Mouse (Mus musculus) adrenal gland, postnatal 4 days (tissue): ENCODE data around the gene Brms1. TPM values are rescaled to one million over a fixed set of nuclear protein-coding genes. Genes with fewer than 3 reads are reported as not detected.

Experiments
- DNase-seq, 2 experiments: peaks; one replicate each; pipeline ENCODE4 v3.0.0; 2021 to 2022; ENCODE audit warnings: low spot score in 2 of 2, mixed read lengths in 2 of 2
- total RNA-seq, 2 experiments: library from RNA; stranded (reverse); gene quantifications; 2 replicates each; pipeline ENCODE4 v1.2.3; 2021

The Brms1 gene
- total RNA-seq, 2 experiments from 2014 or later = 29.6 to 35.1 TPM

DNA sequence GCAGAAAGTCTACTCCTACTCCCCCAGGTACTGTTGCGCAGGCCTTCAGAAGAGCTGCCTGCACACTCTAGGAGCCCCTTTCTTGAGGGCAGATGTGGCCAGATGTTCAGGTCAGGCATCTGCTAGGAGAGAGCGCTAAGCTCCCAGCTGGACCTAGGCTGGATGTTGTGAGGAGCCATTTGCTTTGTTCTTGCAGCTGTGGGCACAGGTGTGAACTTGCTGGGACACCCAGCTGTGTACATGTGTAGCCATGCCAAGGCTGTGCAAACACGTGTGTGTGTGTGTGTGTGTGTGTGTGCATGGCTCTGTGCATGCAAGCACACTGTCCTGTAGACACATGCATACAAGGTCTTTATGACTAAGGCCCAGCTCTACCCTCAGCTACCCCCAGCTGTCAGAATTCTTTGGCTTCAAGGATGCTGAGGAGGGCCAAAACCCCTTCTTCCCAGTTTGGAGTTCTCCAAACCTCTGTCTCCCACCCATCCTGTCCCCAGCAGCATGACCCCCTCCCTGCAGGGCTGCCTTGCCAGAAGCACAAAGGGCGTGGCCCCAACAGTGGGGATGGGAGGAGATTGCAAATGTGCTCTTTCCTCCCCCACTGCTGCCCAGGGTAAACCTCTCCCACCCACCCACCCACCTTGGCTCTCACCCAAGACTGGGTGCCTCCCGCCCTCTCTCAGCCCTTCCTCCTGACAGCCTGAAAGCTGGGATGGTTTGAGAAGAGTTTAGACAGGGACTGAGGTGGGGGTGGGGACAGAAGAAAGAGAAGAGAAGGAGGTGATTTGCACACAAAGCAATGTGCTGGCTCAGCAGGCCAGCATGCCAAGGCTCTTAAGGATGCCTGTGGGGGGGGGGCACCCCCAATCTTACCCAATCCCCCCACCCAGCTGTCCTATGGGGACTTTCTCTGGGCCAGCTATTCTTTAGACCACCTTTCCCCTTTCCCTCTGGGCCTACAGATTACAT, 19.5 kb downstream of the Brms1 start:
- DNase-seq = no peak

DNA sequence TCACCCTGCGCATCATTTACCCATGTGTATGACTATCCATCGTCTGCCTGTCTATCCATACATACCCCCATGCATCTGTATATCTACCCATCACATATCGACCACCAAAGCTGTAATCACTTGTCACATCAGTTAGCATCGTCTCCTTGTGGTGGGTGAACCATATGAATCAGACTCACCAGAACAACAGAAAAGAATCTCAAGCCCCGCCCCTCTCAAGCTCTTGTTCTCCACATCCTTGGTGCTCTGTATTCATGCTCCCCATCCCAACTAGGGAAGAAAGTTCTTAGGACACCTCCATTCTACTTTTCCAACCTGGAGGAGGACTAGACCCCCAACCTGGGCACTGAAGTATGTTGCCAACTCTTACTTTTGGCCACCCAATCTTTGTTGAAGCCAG, 20.9 kb downstream of the Brms1 start:
- DNase-seq = no peak

- DNase-seq = no peak
Observed at GRCm38 (mm10) chr19:5062446-5062845, 21.3 kb downstream of the Brms1 start.

DNA sequence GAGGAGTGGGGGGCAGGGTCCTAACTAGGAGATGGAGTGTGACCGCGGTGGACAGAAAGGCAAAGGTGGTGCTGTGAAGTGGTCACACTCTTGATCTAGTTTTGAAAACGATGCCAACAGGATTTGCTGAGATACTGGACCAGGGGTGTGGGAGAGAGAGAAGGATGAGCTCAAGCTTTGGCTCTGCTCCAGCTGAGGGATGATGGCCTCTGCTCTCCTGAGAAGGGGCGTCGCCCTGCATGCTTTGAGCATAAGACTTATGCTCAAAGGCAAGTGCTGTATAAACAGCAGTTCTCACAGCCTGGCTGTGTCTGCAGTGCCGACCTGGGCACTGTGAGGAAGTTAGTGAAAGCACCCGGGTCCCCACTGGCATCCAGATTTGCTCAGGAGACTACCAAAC, 23.9 kb downstream of the Brms1 start:
- DNase-seq = no peak

DNA sequence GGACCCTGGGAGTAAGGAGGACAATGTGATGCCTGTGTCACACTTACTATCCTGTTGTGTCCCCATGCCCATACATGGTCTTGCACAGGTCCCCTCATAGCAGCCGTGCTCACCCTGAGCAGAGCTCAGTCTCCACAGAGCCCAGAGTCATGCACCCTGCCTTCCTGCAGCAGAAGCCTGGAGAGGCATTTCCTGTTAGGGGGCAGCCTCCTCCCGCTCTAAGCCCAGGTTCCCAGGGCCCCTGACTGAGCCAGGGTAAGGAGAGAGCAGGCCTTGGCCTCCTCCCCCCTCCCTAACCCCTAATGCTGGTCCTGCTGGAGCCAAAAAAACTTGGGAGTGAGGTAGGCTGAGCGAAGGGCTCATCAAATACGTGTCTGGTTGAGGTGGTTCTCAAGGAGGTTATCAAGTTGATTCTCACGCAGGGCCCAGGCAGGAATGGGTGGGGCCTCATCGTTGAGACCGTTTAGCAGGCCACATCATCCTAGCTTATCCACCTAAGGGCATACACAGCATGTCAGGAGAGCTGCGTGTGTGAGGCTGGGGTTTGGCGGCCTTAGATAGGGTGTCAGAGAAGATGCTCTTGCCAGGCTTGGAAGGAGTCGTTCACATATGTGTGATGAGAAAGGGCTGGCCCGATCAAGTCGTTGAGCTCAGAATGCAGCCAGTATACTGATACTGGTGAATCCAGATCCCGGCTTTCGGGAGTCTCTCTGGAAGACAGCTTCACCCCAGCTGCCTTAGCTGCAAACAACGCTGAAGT, 26.1 kb downstream of the Brms1 start:
- no peak for DNase-seq

DNA sequence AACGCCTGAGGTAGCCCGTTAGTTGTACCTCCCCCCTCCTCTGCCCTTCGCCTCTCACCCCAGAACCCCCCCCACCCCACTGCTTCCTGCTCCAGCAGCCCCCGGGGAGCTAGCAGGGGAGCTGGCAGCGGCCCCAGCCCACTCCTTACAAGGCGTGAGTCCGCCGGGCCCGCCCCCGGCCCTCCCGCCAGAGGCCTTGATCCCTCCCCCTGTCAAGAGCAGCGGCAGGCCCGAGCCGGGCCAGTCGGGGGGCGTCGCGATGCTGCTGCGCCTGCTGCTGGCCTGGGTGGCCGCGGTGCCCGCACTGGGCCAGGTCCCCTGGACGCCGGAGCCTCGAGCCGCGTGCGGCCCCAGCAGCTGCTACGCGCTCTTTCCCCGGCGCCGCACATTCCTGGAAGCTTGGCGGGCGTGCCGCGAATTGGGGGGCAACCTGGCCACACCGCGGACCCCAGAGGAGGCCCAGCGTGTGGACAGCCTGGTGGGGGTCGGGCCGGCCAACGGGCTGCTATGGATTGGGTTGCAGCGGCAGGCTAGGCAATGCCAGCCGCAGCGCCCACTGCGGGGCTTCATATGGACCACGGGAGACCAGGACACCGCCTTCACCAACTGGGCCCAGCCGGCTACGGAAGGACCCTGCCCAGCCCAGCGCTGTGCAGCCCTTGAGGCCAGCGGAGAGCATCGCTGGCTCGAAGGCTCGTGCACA, 26.9 kb downstream of the Brms1 start, which contains the start of gene Cd248:
Cd248 (plus strand) TSS at position 212 of the 703 bp plus-strand sequence.
- no peak for DNase-seq

DNA sequence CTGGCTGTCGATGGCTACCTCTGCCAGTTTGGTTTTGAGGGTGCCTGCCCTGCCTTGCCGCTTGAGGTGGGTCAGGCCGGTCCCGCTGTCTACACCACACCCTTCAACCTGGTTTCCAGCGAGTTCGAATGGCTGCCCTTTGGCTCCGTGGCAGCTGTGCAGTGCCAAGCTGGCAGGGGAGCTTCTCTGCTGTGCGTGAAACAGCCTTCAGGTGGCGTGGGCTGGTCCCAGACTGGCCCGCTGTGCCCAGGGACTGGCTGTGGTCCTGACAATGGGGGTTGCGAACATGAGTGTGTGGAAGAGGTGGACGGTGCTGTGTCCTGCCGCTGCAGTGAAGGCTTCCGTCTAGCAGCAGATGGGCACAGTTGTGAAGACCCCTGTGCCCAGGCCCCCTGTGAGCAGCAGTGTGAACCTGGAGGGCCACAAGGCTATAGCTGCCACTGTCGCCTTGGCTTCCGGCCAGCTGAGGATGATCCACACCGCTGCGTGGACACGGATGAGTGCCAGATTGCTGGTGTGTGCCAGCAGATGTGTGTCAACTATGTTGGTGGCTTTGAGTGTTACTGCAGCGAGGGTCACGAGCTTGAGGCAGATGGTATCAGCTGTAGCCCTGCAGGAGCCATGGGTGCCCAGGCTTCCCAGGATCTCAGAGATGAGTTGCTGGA, 27.5 kb downstream of the Brms1 start:
- no peak for DNase-seq

DNA sequence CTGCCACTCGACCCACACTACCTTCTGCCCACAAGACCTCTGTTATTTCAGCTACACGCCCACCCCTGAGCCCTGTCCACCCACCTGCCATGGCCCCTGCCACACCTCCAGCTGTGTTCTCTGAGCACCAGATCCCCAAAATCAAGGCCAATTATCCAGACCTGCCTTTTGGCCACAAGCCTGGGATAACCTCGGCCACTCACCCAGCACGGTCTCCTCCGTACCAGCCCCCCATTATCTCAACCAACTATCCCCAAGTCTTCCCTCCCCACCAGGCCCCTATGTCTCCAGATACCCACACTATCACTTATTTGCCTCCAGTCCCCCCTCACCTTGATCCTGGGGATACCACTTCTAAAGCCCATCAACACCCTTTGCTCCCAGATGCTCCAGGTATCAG, 28.3 kb downstream of the Brms1 start:
- DNase-seq = no peak

- DNase-seq = no peak
Observed at GRCm38 (mm10) chr19:5069978-5070377, 28.8 kb downstream of the Brms1 start.

DNA sequence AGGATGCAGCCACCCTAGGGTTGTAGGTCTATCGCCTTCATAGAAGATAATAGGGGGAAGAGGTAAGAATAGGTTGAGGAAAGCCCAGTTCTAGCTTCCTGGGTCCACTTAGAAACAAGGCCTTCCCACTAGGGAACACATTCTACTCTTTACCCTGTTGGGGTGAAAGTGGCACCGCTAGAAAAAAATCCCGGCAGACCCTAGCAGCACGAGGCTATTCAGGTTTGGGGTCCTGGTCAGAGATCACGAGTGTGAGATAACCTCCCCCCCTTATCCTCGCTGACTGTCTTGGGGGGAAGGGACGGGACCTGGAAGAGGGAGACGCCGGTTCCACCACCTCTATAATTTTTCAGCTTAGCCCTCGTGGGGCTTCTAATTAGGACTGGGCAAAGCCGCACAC, 29.9 kb downstream of the Brms1 start:
- no peak for DNase-seq

DNA sequence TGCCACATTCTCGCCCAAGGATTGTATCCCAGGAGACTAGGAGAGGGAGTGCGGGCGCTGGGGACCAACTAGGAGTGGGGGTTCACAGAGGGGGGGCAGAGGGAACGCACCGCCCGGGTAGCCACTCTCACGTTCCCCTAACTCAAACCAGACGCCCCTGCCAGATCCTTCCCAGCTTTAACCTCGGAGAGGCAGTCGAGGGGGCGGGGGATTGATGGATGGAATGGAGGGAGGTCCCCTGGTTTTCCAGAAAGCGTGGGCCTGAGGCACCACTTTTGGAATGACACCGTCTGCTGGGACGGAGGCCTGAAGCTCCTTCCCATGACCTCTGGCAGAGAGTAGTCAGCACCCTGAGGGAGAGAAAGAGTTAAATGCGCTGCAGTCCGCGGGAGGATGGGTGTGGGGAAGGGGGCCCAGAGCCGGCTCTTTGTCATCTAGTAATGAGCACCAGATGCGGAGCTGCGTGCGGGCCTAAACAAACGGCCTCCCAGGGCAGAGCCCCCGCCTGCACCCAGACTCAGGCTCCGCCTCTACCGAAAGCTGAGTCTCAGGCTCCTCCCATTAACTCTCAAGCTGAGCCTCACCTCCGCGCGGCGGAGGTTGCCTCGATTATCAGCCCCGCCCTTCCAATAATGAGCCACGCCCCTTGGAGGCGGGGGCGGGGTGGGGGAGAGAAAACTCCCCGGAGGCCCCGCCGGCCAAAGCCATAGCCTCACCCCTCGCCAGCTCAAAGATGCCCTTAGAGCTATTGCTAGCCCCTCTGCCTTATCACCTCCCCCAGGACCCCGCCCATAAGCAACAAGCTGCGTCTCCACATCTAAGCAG, 30.6 kb downstream of the Brms1 start:
- peak in 1 of 2 experiments; percentile 54 for DNase-seq

DNA sequence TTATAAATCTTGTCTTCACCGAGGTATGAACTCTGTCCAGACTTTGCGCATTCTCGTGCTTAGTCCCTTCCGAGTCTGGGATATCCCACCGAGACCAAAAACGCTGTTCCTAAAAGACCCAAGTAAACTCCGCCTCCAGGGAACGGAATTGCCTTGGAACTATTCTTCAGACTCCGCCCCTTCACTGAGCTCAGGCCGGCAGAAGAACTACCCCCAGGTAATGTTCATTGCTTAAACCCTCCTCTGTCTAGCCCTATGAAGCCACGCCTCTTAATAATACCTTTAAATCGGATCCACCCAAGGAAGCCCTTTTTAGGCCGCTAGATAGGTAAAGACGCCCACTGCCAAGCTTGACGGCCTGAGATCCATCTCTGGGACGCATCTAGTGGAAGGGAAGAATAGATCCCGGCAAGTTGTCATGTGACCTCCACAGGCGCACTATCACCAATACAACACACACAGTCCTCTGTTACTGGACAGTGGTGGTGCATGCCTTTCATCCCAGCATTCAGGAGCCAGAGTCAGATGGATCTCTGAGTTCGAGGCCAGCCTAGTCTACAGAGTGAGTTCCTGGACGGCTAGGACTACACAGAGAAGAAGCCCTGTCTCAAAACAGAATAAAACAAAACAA, 31.4 kb downstream of the Brms1 start:
- DNase-seq = no peak

DNA sequence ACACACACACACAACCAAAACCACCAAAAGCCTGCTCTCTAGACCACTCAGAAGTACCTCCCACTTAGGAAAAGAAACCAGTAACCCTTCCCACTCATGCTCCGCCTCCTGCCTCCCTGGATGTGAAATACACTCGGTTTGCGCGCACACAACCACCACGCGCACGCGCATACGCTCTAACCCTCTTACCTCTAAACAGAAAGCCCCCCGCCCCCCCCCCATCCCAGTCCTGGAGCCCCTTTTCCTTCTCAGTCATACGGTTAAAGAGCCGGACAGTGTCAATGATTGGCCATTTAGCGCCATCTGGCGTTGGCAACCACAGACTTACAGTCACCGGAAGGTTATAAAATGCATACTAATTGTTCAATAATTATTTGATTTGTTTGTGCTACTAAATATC, 31.9 kb downstream of the Brms1 start:
- no peak for DNase-seq

- DNase-seq = no peak
Observed at GRCm38 (mm10) chr19:5073518-5073917, 32.4 kb downstream of the Brms1 start.

GRCm38 (mm10) chr19:5079279-5079678, 38.1 kb downstream of the Brms1 start:
- no peak for DNase-seq

GRCm38 (mm10) chr19:5082005-5082404, 40.9 kb downstream of the Brms1 start:
- DNase-seq = no peak

GRCm38 (mm10) chr19:5082596-5082995, 41.4 kb downstream of the Brms1 start:
- no peak for DNase-seq

- no peak for DNase-seq
Observed at GRCm38 (mm10) chr19:5083961-5084833, 43.0 kb downstream of the Brms1 start.

DNA sequence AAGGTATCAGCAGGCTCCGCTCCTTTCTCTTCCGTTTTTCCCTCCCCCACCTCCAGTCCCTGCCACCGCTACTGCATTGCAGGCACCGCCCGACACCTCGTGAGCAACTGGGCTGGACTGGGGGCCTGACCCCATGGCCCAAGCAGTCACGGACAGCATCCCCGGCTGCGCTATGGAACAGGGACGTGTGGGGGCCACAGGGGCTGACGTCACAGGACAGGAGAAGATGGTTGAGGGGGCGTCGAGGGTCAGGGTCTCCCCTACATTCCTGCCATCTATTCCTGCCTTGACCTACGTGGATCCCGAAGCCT, 43.6 kb downstream of the Brms1 start:
- DNase-seq = no peak
